Mouse (Mus musculus): ENCODE data around the gene Sec62. TPM values are rescaled to one million over a fixed set of nuclear protein-coding genes. Genes with fewer than 3 reads are reported as not detected.
"Not testable (repeated sequence)": the region's sequence is repeated elsewhere in the genome, so short reads cannot be mapped to it uniquely, and the experiment has no call there.

Sec62 gene
- polyA plus RNA-seq, 1 experiment from 2014 or later, result 102 TPM

DNA sequence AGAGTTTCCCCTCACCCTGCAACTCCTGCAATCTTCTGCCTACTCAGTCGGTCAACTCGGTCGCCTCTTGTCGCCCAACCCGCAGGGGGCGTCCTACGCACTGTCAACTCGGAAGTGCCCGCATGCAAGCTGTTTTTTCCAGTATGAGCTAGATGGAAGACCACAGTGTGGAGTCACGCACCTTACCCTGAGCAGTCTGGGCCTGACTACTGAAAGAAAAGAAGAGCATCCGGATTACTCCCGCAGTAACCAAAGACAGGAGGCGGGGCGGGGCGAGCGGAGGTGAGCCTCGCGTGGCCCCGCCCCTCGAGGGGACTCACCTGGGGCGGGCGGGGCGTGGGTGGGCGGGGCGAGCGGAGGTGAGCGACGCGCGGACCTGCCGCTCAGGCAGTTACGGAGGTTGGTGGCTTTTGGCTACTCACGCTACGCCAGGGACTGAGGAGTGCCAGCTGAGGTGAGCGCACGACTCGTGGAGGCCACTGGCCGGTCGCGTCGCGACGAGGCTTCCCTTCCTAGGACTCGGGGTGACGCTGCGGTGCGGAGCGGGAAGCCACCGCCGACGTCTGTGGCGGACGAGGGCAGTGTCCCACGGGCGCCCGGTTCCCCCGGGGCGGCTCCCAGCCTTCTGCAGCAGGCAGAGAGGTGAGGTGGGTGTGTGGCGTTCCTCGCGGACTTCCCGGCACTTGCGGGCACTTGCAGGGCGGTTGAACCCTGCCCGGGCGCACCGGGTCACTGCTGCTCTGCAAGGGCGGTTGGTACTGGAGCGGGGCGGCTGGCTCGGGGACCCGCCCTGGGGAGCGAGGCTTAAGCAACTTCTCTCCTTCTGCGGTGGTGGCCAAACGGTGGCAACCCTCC, 63.2 kb downstream of the Sec62 start, which contains the start of gene Gpr160:
Gene Gpr160, plus strand, starts transcription at position 347 of the 855 bp plus-strand sequence.
- DNase-seq (peak; percentile 65), ATAC-seq (ENCODE audit: low FRiP score, low TSS enrichment) (peak; percentile 76)
- Histone ChIP-seq H3K4me3 (replicated peaks; ENCODE audit: low read depth, low read length) (peak within 1 kb of the TSS; percentile 54), H3K27me3 (ENCODE audit: control insufficient read depth, insufficient read depth, low read length) (peaks cover 11% of the 10 kb centered on the region; the same call in 1 of the 2 replicates), H3K9me3 (ENCODE audit: control insufficient read depth, low read length) (no peaks in the 10 kb centered on the region), H3K4me2 (ENCODE audit: low read length) (peak within 1 kb of the TSS; percentile 97), H3K36me3 (ENCODE audit: control insufficient read depth, insufficient read depth, low read length) (no peaks in the 10 kb centered on the region), H3K27ac (replicated peaks; ENCODE audit: low read depth, low read length) (no peak within 1 kb of the TSS), H3K4me1 (ENCODE audit: control insufficient read depth, insufficient read depth, low read length) (no peaks in the 10 kb centered on the region; the same call in 1 of the 2 replicates), H3K9ac (replicated peaks; ENCODE audit: low read length) (peak within 1 kb of the TSS; percentile 54)
- under 1% methylated on average over 71 of the region's 75 CpGs for WGBS

DNA sequence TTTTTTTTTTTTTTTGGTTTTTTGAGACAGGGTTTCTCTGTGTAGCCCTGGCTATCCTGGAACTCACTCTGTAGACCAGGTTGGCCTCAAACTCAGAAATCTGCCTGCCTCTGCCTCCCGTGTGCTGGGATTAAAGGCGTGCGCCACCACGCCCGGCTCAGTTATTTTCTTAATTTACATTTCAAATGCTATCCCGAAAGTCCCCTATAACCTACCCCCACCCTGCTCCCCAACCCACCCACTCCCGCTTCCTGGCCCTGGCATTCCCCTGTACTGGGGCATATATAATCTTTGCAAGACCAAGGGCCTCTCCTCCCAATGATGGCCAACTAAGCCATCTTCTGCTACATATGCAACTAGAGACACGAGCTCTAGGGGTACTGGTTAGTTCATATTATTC, 66.9 kb downstream of the Sec62 start:
- H3K9ac ChIP-seq (replicated peaks; ENCODE audit: low read length); ATAC-seq (ENCODE audit: low FRiP score, low TSS enrichment); H3K4me3 ChIP-seq (replicated peaks; ENCODE audit: low read depth, low read length); H3K36me3 ChIP-seq (ENCODE audit: control insufficient read depth, insufficient read depth, low read length); H3K4me2 ChIP-seq (ENCODE audit: low read length); H3K9me3 ChIP-seq (ENCODE audit: control insufficient read depth, low read length); H3K27ac ChIP-seq (replicated peaks; ENCODE audit: low read depth, low read length); H3K4me1 ChIP-seq (ENCODE audit: control insufficient read depth, insufficient read depth, low read length); DNase-seq: not testable (repeated sequence)
- peaks cover 11% of the 10 kb centered on the region; the same call in 1 of the 2 replicates for H3K27me3 ChIP-seq (ENCODE audit: control insufficient read depth, insufficient read depth, low read length)
- 92% methylated on average over 8 of the region's 8 CpGs for WGBS

DNA sequence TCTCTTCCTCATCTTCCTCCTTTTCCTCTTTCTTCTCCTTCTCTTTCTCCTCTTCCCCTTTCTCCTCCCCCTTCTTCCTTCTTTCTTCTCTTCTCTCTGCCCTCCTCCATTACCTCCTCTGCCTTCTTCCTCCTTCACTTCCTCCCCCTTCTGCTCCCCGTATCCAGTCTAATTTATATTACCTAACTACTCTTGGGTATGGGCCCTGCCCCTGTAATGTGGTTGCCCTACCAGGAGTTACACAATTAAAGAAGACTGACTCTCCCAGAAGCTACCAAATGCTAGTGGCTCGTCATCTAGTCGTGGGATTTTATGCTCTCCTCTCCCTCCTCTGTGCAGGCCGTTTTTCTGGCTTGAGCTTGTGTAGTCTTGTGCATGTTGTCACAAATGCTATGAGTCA, 68.0 kb downstream of the Sec62 start:
- H3K4me3 ChIP-seq (replicated peaks; ENCODE audit: low read depth, low read length), result no peak overlapping the region
- ATAC-seq (ENCODE audit: low FRiP score, low TSS enrichment) (no peak), DNase-seq (no peak)
- H3K4me1 ChIP-seq (ENCODE audit: control insufficient read depth, insufficient read depth, low read length), result no peaks in the 10 kb centered on the region; the same call in 1 of the 2 replicates
- no peaks in the 10 kb centered on the region for H3K9me3 ChIP-seq (ENCODE audit: control insufficient read depth, low read length)
- H3K36me3 ChIP-seq (ENCODE audit: control insufficient read depth, insufficient read depth, low read length), result no peaks in the 10 kb centered on the region
- WGBS, result 93% methylated on average over 4 of the region's 4 CpGs
- no peak overlapping the region for H3K27ac ChIP-seq (replicated peaks; ENCODE audit: low read depth, low read length)
- H3K4me2 ChIP-seq (ENCODE audit: low read length), result no peak overlapping the region
- peaks cover 11% of the 10 kb centered on the region; the same call in 1 of the 2 replicates for H3K27me3 ChIP-seq (ENCODE audit: control insufficient read depth, insufficient read depth, low read length)
- no peak overlapping the region for H3K9ac ChIP-seq (replicated peaks; ENCODE audit: low read length)

DNA sequence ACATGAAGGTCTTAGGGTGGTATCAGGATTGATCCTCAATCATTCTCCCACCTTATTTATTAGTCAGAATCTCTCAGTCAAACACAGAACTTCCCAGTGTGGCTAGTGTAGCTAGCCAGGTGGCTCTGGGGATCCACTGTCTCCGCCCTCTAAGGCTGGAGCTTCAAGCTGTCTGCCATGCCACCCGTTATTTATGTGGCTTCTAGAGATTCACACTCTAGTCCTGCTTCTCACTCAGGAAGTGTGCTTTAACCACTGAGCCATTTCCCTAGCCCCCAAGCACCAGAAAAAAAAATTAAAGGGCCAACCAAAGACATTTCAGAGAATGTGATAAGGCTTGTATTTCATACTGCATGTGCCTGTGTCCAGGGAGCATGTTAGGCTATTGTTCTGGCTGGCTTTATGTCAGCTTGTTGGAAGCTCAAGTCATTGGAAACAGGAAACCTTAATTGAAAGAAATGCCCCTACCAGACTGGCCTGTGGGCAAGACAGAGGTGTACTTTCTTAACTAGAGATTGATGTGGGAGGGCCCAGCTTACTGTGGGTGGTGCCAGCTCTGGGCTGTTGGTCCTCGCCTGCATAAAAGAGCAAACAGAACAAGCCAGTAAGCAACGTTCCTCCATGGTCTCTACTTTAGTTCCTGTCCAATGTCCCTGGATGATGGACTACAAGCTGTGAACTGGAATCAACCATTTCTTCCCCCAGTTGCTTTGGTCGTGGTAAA, 71.2 kb downstream of the Sec62 start:
- no peaks in the 10 kb centered on the region for H3K27me3 ChIP-seq (ENCODE audit: control insufficient read depth, insufficient read depth, low read length)
- H3K9ac ChIP-seq (replicated peaks; ENCODE audit: low read length), result no peak overlapping the region
- DNase-seq (no peak), ATAC-seq (ENCODE audit: low FRiP score, low TSS enrichment) (no peak)
- no peak overlapping the region for H3K4me3 ChIP-seq (replicated peaks; ENCODE audit: low read depth, low read length)
- no peaks in the 10 kb centered on the region for H3K4me1 ChIP-seq (ENCODE audit: control insufficient read depth, insufficient read depth, low read length)
- H3K9me3 ChIP-seq (ENCODE audit: control insufficient read depth, low read length), result no peaks in the 10 kb centered on the region
- no peak overlapping the region for H3K4me2 ChIP-seq (ENCODE audit: low read length)
- WGBS, result 78% methylated on average over 5 of the region's 5 CpGs
- H3K27ac ChIP-seq (replicated peaks; ENCODE audit: low read depth, low read length), result no peak overlapping the region
- no peaks in the 10 kb centered on the region for H3K36me3 ChIP-seq (ENCODE audit: control insufficient read depth, insufficient read depth, low read length)

DNA sequence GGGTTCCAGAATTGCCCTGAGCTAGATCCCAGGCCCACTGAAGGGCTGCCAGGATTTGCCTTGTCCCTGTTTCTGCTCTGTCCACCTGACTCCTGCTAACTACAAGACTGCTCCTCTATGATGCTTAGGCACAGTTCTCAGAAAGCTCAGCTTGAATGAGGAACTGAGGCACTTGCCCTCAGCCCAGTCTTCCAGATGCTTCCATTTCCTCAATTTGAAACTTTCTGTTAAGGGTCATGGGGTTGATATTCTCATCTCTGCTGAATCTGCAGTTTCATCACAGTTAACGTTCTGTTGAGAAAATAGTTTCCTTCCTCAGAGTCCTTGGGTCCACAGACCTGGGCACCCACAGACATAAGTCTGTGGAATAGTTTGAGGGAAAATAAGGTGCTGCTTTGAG, 72.0 kb downstream of the Sec62 start:
- no peaks in the 10 kb centered on the region for H3K9me3 ChIP-seq (ENCODE audit: control insufficient read depth, low read length)
- no peaks in the 10 kb centered on the region for H3K36me3 ChIP-seq (ENCODE audit: control insufficient read depth, insufficient read depth, low read length)
- no peak overlapping the region for H3K4me3 ChIP-seq (replicated peaks; ENCODE audit: low read depth, low read length)
- H3K9ac ChIP-seq (replicated peaks; ENCODE audit: low read length), result no peak overlapping the region
- ATAC-seq (ENCODE audit: low FRiP score, low TSS enrichment) (no peak), DNase-seq (no peak)
- H3K27me3 ChIP-seq (ENCODE audit: control insufficient read depth, insufficient read depth, low read length), result no peaks in the 10 kb centered on the region
- WGBS, result 89% methylated on average over 1 of the region's 1 CpGs
- no peak overlapping the region for H3K4me2 ChIP-seq (ENCODE audit: low read length)
- no peaks in the 10 kb centered on the region for H3K4me1 ChIP-seq (ENCODE audit: control insufficient read depth, insufficient read depth, low read length)
- H3K27ac ChIP-seq (replicated peaks; ENCODE audit: low read depth, low read length), result no peak overlapping the region

DNA sequence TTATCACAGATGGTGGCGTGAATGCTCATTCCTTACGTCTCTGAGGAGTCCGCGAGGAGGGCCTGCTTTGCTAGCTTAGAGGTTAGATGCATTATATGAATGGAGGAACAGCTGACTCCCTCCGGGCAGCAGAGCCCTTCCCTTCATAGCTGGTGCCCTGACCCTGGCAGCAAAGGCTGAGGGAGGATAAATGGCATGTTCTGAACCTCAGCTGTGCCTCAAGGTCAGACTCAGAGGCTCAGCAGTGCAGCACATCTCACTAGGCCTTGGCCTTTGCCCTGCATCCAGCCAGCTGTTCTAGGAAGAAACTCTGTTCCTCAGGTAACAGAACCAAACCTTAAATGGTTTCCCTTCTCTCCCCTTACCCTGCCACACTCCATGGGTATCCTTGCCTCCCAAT, 75.5 kb downstream of the Sec62 start:
- H3K27ac ChIP-seq (replicated peaks; ENCODE audit: low read depth, low read length), result no peak overlapping the region
- no peak overlapping the region for H3K4me2 ChIP-seq (ENCODE audit: low read length)
- no peaks in the 10 kb centered on the region for H3K9me3 ChIP-seq (ENCODE audit: control insufficient read depth, low read length)
- DNase-seq (no peak), ATAC-seq (ENCODE audit: low FRiP score, low TSS enrichment) (no peak)
- no peak overlapping the region for H3K4me3 ChIP-seq (replicated peaks; ENCODE audit: low read depth, low read length)
- no peak overlapping the region for H3K9ac ChIP-seq (replicated peaks; ENCODE audit: low read length)
- no peaks in the 10 kb centered on the region for H3K27me3 ChIP-seq (ENCODE audit: control insufficient read depth, insufficient read depth, low read length)
- H3K4me1 ChIP-seq (ENCODE audit: control insufficient read depth, insufficient read depth, low read length), result no peaks in the 10 kb centered on the region
- no peaks in the 10 kb centered on the region for H3K36me3 ChIP-seq (ENCODE audit: control insufficient read depth, insufficient read depth, low read length)
- 84% methylated on average over 5 of the region's 5 CpGs for WGBS

DNA sequence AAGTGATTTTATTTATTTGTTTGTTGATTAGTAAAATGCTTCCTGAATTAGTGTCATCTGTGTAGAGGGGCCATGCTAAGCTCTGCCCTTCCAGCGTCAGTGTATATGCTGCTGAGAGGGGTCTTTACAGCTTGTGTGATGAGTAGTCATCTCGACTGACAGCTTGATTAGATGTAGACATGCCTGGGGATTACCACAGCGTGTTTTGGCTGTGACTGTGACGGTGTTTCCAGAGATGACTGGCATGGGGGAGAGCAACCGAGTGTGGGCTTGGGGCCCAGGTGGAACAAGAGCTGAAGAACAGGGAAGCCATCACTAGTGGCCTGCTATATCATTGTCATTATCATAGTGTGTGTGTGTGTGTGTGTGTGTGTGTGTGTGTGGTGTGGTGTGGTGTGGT, 76.0 kb downstream of the Sec62 start:
- WGBS, result 67% methylated on average over 5 of the region's 5 CpGs

DNA sequence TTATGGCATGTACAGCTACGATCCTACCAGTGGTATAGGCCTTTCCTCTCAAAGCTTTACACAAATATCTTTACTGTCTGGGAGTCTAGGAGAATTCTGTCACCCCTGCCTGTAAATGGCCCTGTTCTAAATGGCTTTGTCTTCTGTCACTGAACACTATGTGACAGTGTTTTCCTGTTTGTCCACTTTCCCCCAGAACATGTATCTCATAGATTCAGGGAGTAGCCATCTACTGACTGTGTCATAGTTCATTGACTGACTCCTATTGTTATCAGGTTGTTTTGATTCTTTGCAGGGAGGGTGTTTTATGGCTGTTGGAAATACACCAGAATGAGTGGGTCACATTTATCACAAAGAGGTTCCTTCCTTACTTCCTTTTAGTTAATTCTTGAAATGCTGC, 77.3 kb downstream of the Sec62 start:
- Histone ChIP-seq H3K4me2 (ENCODE audit: low read length) (no peak overlapping the region), H3K36me3 (ENCODE audit: control insufficient read depth, insufficient read depth, low read length) (no peaks in the 10 kb centered on the region), H3K4me1 (ENCODE audit: control insufficient read depth, insufficient read depth, low read length) (no peaks in the 10 kb centered on the region), H3K27me3 (ENCODE audit: control insufficient read depth, insufficient read depth, low read length) (no peaks in the 10 kb centered on the region), H3K27ac (replicated peaks; ENCODE audit: low read depth, low read length) (no peak overlapping the region), H3K9me3 (ENCODE audit: control insufficient read depth, low read length) (no peaks in the 10 kb centered on the region), H3K4me3 (replicated peaks; ENCODE audit: low read depth, low read length) (no peak overlapping the region), H3K9ac (replicated peaks; ENCODE audit: low read length) (no peak overlapping the region)
- 89% methylated on average over 1 of the region's 1 CpGs for WGBS
- no peak for DNase-seq
- ATAC-seq (ENCODE audit: low FRiP score, low TSS enrichment), result no peak

More for the DNA sequence above, 76.0 kb downstream of the Sec62 start:
- Histone ChIP-seq H3K27me3 (ENCODE audit: control insufficient read depth, insufficient read depth, low read length) (no peaks in the 10 kb centered on the region), H3K4me2 (ENCODE audit: low read length) (no peak overlapping the region), H3K9ac (replicated peaks; ENCODE audit: low read length) (no peak overlapping the region), H3K4me1 (ENCODE audit: control insufficient read depth, insufficient read depth, low read length) (no peaks in the 10 kb centered on the region), H3K36me3 (ENCODE audit: control insufficient read depth, insufficient read depth, low read length) (no peaks in the 10 kb centered on the region), H3K27ac (replicated peaks; ENCODE audit: low read depth, low read length) (no peak overlapping the region), H3K9me3 (ENCODE audit: control insufficient read depth, low read length) (no peaks in the 10 kb centered on the region), H3K4me3 (replicated peaks; ENCODE audit: low read depth, low read length) (no peak overlapping the region)
- ATAC-seq (ENCODE audit: low FRiP score, low TSS enrichment), result no peak
- no peak for DNase-seq
